Mouse (Mus musculus): ENCODE data around the gene Csnk2a1. TPM values are rescaled to one million over a fixed set of nuclear protein-coding genes. Genes with fewer than 3 reads are reported as not detected.

Csnk2a1 gene
- polyA plus RNA-seq, 1 experiment from 2014 or later, result 51.5 TPM

- no peak for ATAC-seq (ENCODE audit: low read depth)
- no peak overlapping the region for H3K27ac ChIP-seq
- 34% methylated on average over 5 of the region's 5 CpGs for WGBS (ENCODE audit: insufficient replicate concordance)
These were observed 67.9 kb downstream of the Csnk2a1 start for GRCm38 (mm10) chr2:152294541-152294940.

GRCm38 (mm10) chr2:152302862-152303261 is 76.2 kb downstream of the Csnk2a1 start:
- Histone ChIP-seq H3K9ac (no peak overlapping the region), H3K9me3 (replicated peaks) (no peaks in the 10 kb centered on the region), H3K27ac (no peak overlapping the region), H3K4me3 (replicated peaks) (no peak overlapping the region), H3K27me3 (no peaks in the 10 kb centered on the region), H3K4me1 (replicated peaks) (peaks cover 22% of the 10 kb centered on the region), H3K4me2 (no peak overlapping the region), H3K36me3 (peaks cover 57% of the 10 kb centered on the region)
- DNase-seq, result no peak
- no peak for ATAC-seq (ENCODE audit: low read depth)
- WGBS (ENCODE audit: insufficient replicate concordance), result 87% methylated on average over 2 of the region's 2 CpGs

More at GRCm38 (mm10) chr2:152294541-152294940, 67.9 kb downstream of the Csnk2a1 start:
- Histone ChIP-seq H3K36me3 (0 out of 2 replicates have a peak, but pooled peaks cover 3% of the 10 kb centered on the region), H3K4me2 (peak overlapping the region; percentile 85), H3K4me3 (replicated peaks) (peak overlapping the region; percentile 91), H3K9me3 (replicated peaks) (no peaks in the 10 kb centered on the region), H3K27me3 (no peaks in the 10 kb centered on the region), H3K4me1 (replicated peaks) (peaks cover 40% of the 10 kb centered on the region), H3K9ac (peak overlapping the region; percentile 93)
- no peak for DNase-seq

- no peaks in the 10 kb centered on the region for H3K27me3 ChIP-seq
- H3K4me1 ChIP-seq (replicated peaks), result peaks cover 16% of the 10 kb centered on the region
- H3K27ac ChIP-seq, result no peak overlapping the region
- H3K36me3 ChIP-seq, result peaks cover 66% of the 10 kb centered on the region
- no peaks in the 10 kb centered on the region for H3K9me3 ChIP-seq (replicated peaks)
- H3K4me3 ChIP-seq (replicated peaks), result no peak overlapping the region
- DNase-seq (no peak), ATAC-seq (ENCODE audit: low read depth) (no peak)
- H3K9ac ChIP-seq, result no peak overlapping the region
- WGBS (ENCODE audit: insufficient replicate concordance), result 73% methylated on average over 5 of the region's 5 CpGs
- H3K4me2 ChIP-seq, result no peak overlapping the region
These were observed 77.1 kb downstream of the Csnk2a1 start for GRCm38 (mm10) chr2:152303781-152304180.

- peaks cover 16% of the 10 kb centered on the region for H3K4me1 ChIP-seq (replicated peaks)
- 80% methylated on average over 6 of the region's 6 CpGs for WGBS (ENCODE audit: insufficient replicate concordance)
- H3K27me3 ChIP-seq, result no peaks in the 10 kb centered on the region
- H3K9ac ChIP-seq, result no peak overlapping the region
- no peak overlapping the region for H3K4me2 ChIP-seq
- peaks cover 78% of the 10 kb centered on the region for H3K36me3 ChIP-seq
- no peaks in the 10 kb centered on the region for H3K9me3 ChIP-seq (replicated peaks)
- H3K27ac ChIP-seq, result no peak overlapping the region
- DNase-seq (no peak), ATAC-seq (ENCODE audit: low read depth) (no peak)
- H3K4me3 ChIP-seq (replicated peaks), result no peak overlapping the region
These were observed 78.8 kb downstream of the Csnk2a1 start for GRCm38 (mm10) chr2:152305480-152305879.

- ATAC-seq (ENCODE audit: low read depth) (no peak), DNase-seq (no peak)
- H3K4me1 ChIP-seq (replicated peaks), result peaks cover 16% of the 10 kb centered on the region
- no peak overlapping the region for H3K27ac ChIP-seq
- no peaks in the 10 kb centered on the region for H3K9me3 ChIP-seq (replicated peaks)
- H3K4me2 ChIP-seq, result no peak overlapping the region
- no peak overlapping the region for H3K4me3 ChIP-seq (replicated peaks)
- H3K9ac ChIP-seq, result no peak overlapping the region
- H3K27me3 ChIP-seq, result no peaks in the 10 kb centered on the region
- 84% methylated on average over 3 of the region's 3 CpGs for WGBS (ENCODE audit: insufficient replicate concordance)
- peaks cover 92% of the 10 kb centered on the region for H3K36me3 ChIP-seq
These were observed 80.5 kb downstream of the Csnk2a1 start for GRCm38 (mm10) chr2:152307186-152307585.

- DNase-seq (no peak), ATAC-seq (ENCODE audit: low read depth) (no peak)
- Histone ChIP-seq H3K27ac (no peak overlapping the region), H3K4me1 (replicated peaks) (no peaks in the 10 kb centered on the region), H3K36me3 (peaks cover 97% of the 10 kb centered on the region), H3K4me3 (replicated peaks) (no peak overlapping the region), H3K9ac (no peak overlapping the region), H3K4me2 (no peak overlapping the region), H3K9me3 (replicated peaks) (no peaks in the 10 kb centered on the region), H3K27me3 (no peaks in the 10 kb centered on the region)
- 83% methylated on average over 7 of the region's 7 CpGs for WGBS (ENCODE audit: insufficient replicate concordance)
These were observed 86.4 kb downstream of the Csnk2a1 start for GRCm38 (mm10) chr2:152312996-152313395.

- H3K9ac ChIP-seq, result no peak overlapping the region
- H3K4me3 ChIP-seq (replicated peaks), result no peak overlapping the region
- H3K36me3 ChIP-seq, result peaks cover 97% of the 10 kb centered on the region
- no peaks in the 10 kb centered on the region for H3K4me1 ChIP-seq (replicated peaks)
- DNase-seq, result no peak
- no peak for ATAC-seq (ENCODE audit: low read depth)
- H3K27ac ChIP-seq, result no peak overlapping the region
- WGBS (ENCODE audit: insufficient replicate concordance), result 89% methylated on average over 6 of the region's 6 CpGs
- H3K4me2 ChIP-seq, result no peak overlapping the region
- no peaks in the 10 kb centered on the region for H3K27me3 ChIP-seq
- no peaks in the 10 kb centered on the region for H3K9me3 ChIP-seq (replicated peaks)
These were observed 87.3 kb downstream of the Csnk2a1 start for GRCm38 (mm10) chr2:152313926-152314325.

GRCm38 (mm10) chr2:152317054-152317453 is 90.4 kb downstream of the Csnk2a1 start:
- DNase-seq, result no peak
- Histone ChIP-seq H3K27ac (no peak overlapping the region), H3K9me3 (replicated peaks) (no peaks in the 10 kb centered on the region), H3K9ac (no peak overlapping the region), H3K36me3 (peaks cover 96% of the 10 kb centered on the region), H3K4me1 (replicated peaks) (no peaks in the 10 kb centered on the region), H3K27me3 (no peaks in the 10 kb centered on the region), H3K4me2 (no peak overlapping the region), H3K4me3 (replicated peaks) (no peak overlapping the region)
- ATAC-seq (ENCODE audit: low read depth), result no peak
- WGBS (ENCODE audit: insufficient replicate concordance), result 77% methylated on average over 6 of the region's 6 CpGs

- Histone ChIP-seq H3K4me3 (replicated peaks) (no peak overlapping the region), H3K36me3 (peaks cover 97% of the 10 kb centered on the region), H3K9ac (no peak overlapping the region), H3K9me3 (replicated peaks) (no peaks in the 10 kb centered on the region), H3K4me1 (replicated peaks) (no peaks in the 10 kb centered on the region), H3K27me3 (no peaks in the 10 kb centered on the region), H3K27ac (no peak overlapping the region), H3K4me2 (no peak overlapping the region)
- ATAC-seq (ENCODE audit: low read depth) (no peak), DNase-seq (no peak)
- WGBS (ENCODE audit: insufficient replicate concordance), result 76% methylated on average over 5 of the region's 5 CpGs
These were observed 94.9 kb downstream of the Csnk2a1 start for GRCm38 (mm10) chr2:152321558-152321957.

- H3K4me2 ChIP-seq, result no peak overlapping the region
- H3K9me3 ChIP-seq (replicated peaks), result no peaks in the 10 kb centered on the region
- WGBS (ENCODE audit: insufficient replicate concordance), result 80% methylated on average over 6 of the region's 6 CpGs
- ATAC-seq (ENCODE audit: low read depth) (no peak), DNase-seq (no peak)
- peaks cover 97% of the 10 kb centered on the region for H3K36me3 ChIP-seq
- no peak overlapping the region for H3K4me3 ChIP-seq (replicated peaks)
- no peaks in the 10 kb centered on the region for H3K27me3 ChIP-seq
- no peak overlapping the region for H3K27ac ChIP-seq
- H3K9ac ChIP-seq, result no peak overlapping the region
- H3K4me1 ChIP-seq (replicated peaks), result no peaks in the 10 kb centered on the region
These were observed 95.6 kb downstream of the Csnk2a1 start for GRCm38 (mm10) chr2:152322198-152322597.

GRCm38 (mm10) chr2:152323971-152324370 is 97.3 kb downstream of the Csnk2a1 start:
- Histone ChIP-seq H3K4me1 (replicated peaks) (peaks cover 7% of the 10 kb centered on the region), H3K27ac (no peak overlapping the region), H3K27me3 (no peaks in the 10 kb centered on the region), H3K4me3 (replicated peaks) (no peak overlapping the region), H3K36me3 (peaks cover 94% of the 10 kb centered on the region), H3K4me2 (no peak overlapping the region), H3K9me3 (replicated peaks) (no peaks in the 10 kb centered on the region), H3K9ac (no peak overlapping the region)
- ATAC-seq (ENCODE audit: low read depth), result no peak
- 84% methylated on average over 14 of the region's 14 CpGs for WGBS (ENCODE audit: insufficient replicate concordance)
- DNase-seq, result no peak

- Histone ChIP-seq H3K27me3 (no peaks in the 10 kb centered on the region), H3K9ac (no peak overlapping the region), H3K4me3 (replicated peaks) (no peak overlapping the region), H3K4me2 (no peak overlapping the region), H3K9me3 (replicated peaks) (no peaks in the 10 kb centered on the region), H3K4me1 (replicated peaks) (peaks cover 16% of the 10 kb centered on the region), H3K36me3 (peaks cover 95% of the 10 kb centered on the region), H3K27ac (no peak overlapping the region)
- DNase-seq (no peak), ATAC-seq (ENCODE audit: low read depth) (no peak)
- 60% methylated on average over 3 of the region's 3 CpGs for WGBS (ENCODE audit: insufficient replicate concordance)
These were observed 98.2 kb downstream of the Csnk2a1 start for GRCm38 (mm10) chr2:152324842-152325241.
